Mouse (Mus musculus) CH12.LX (cell line): ENCODE results near the gene Kctd20. TPM values are rescaled to one million over a fixed set of nuclear protein-coding genes. Genes with fewer than 3 reads are reported as not detected.

Experiments used
- DNase-seq: peaks from one replicate; pipeline ENCODE4 v3.0.0-alpha.2; 2013; ENCODE audit errors: extremely low read depth
- H3K27ac ChIP-seq: 2 replicates; pipeline ENCODE4 v1.5.1; 2012; ENCODE audit warnings: low read depth, mild to moderate bottlenecking, control low read depth, moderate library complexity; ENCODE audit not compliant: insufficient read depth
- H3K27me3 ChIP-seq: replicated peaks from 2 replicates; pipeline ENCODE3; 2012; ENCODE audit warnings: inconsistent platforms
- H3K36me3 ChIP-seq, 2 experiments: replicated peaks in 1 of 2; 2 replicates each; pipeline versions ENCODE3 to v1.6.1; 2012; ENCODE audit warnings: inconsistent platforms in 1 of 2, low read length in 1 of 2, mild to moderate bottlenecking in 1 of 2, mixed read lengths in 1 of 2, moderate library complexity in 1 of 2; ENCODE audit not compliant: control insufficient read depth in 1 of 2, insufficient read depth in 1 of 2
- H3K4me1 ChIP-seq, 2 experiments: 2 replicates each; pipeline ENCODE4 v1.6.1; 2012; ENCODE audit warnings: inconsistent platforms in 1 of 2, moderate library complexity in 1 of 2; ENCODE audit not compliant: insufficient read depth in 2 of 2, control insufficient read depth in 1 of 2
- H3K4me2 ChIP-seq: 2 replicates; pipeline ENCODE4 v1.6.1; 2012; ENCODE audit warnings: low read depth, mild to moderate bottlenecking, control low read depth; ENCODE audit not compliant: poor library complexity, insufficient read depth, severe bottlenecking
- H3K4me3 ChIP-seq, 3 experiments: fragments of 150-350 bp in 1 of 3; sonication (generic) in 1 of 3; replicated peaks in 1 of 3; 2 replicates each; pipeline versions ENCODE3 to v1.5.1; 2011 to 2012; ENCODE audit warnings: low read depth in 2 of 3, low read length in 2 of 3, mild to moderate bottlenecking in 2 of 3, moderate library complexity in 2 of 3, control low read depth in 1 of 3, improper control_type of control experiment in 1 of 3, inconsistent platforms in 1 of 3, mixed read lengths in 1 of 3; ENCODE audit not compliant: poor library complexity in 1 of 3
- H3K79me2 ChIP-seq: replicated peaks from 2 replicates; pipeline ENCODE4 v1.6.1; 2012; ENCODE audit warnings: mild to moderate bottlenecking, moderate library complexity; ENCODE audit not compliant: control insufficient read depth, poor library complexity, insufficient read depth, severe bottlenecking; ENCODE audit errors: extremely low read depth
- H3K9ac ChIP-seq: 2 replicates; pipeline ENCODE4 v1.6.1; 2012; ENCODE audit warnings: low read depth, mild to moderate bottlenecking, control low read depth, moderate library complexity; ENCODE audit not compliant: insufficient read depth
- H3K9me3 ChIP-seq: replicated peaks from 2 replicates; pipeline ENCODE3; 2012; ENCODE audit warnings: low read length, inconsistent platforms, mixed read lengths
- CTCF ChIP-seq, 2 experiments: IDR thresholded peaks in 1 of 2; conservative IDR thresholded peaks in 1 of 2; 2 replicates each; pipeline ENCODE4 v1.5.1; 2011 to 2012; ENCODE audit warnings: low read depth in 2 of 2, low read length in 2 of 2, improper control_type of control experiment in 1 of 2, inconsistent platforms in 1 of 2, mild to moderate bottlenecking in 1 of 2, moderate library complexity in 1 of 2
- ELF1 ChIP-seq: IDR thresholded peaks from 2 replicates; pipeline ENCODE4 v1.6.1; 2014; ENCODE audit warnings: low read depth, mild to moderate bottlenecking, inconsistent platforms, low read length, improper control_type of control experiment
- EP300 ChIP-seq: IDR thresholded peaks from 2 replicates; pipeline ENCODE4 v1.6.1; 2011; ENCODE audit warnings: low read length, improper control_type of control experiment
- IRF4 ChIP-seq: IDR thresholded peaks from 2 replicates; pipeline ENCODE4 v1.6.1; 2014; ENCODE audit warnings: low read depth, mild to moderate bottlenecking, inconsistent platforms, low read length, improper control_type of control experiment
- KAT2A ChIP-seq: IDR thresholded peaks from 2 replicates; pipeline ENCODE4 v1.6.1; 2012; ENCODE audit warnings: low read length, improper control_type of control experiment, inconsistent platforms; ENCODE audit not compliant: insufficient replicate concordance
- MAZ ChIP-seq: IDR thresholded peaks from 2 replicates; pipeline ENCODE4 v1.6.1; 2012; ENCODE audit warnings: low read depth, mild to moderate bottlenecking, inconsistent platforms, low read length, improper control_type of control experiment, moderate library complexity
- MEF2A ChIP-seq: IDR thresholded peaks from 2 replicates; pipeline ENCODE4 v1.6.1; 2014; ENCODE audit warnings: low read depth, mild to moderate bottlenecking, inconsistent platforms, low read length, improper control_type of control experiment, borderline replicate concordance
- RAD21 ChIP-seq: IDR thresholded peaks from 2 replicates; pipeline ENCODE4 v1.6.1; 2011; ENCODE audit warnings: low read depth, mild to moderate bottlenecking, low read length, improper control_type of control experiment, moderate library complexity
- SIN3A ChIP-seq: IDR thresholded peaks from 2 replicates; pipeline ENCODE4 v1.6.1; 2012; ENCODE audit warnings: low read length, improper control_type of control experiment, inconsistent platforms
- SMC3 ChIP-seq: IDR thresholded peaks from 2 replicates; pipeline ENCODE4 v1.6.1; 2011; ENCODE audit warnings: low read depth, low read length, improper control_type of control experiment
- TCF12 ChIP-seq: IDR thresholded peaks from 2 replicates; pipeline ENCODE4 v1.6.1; 2014; ENCODE audit warnings: low read depth, mild to moderate bottlenecking, inconsistent platforms, low read length, improper control_type of control experiment
- UBTF ChIP-seq: IDR thresholded peaks from 2 replicates; pipeline ENCODE4 v1.6.1; 2012; ENCODE audit warnings: low read depth, mild to moderate bottlenecking, inconsistent platforms, low read length, improper control_type of control experiment, moderate library complexity
- USF1 ChIP-seq: IDR thresholded peaks from 2 replicates; pipeline ENCODE4 v1.6.1; 2014; ENCODE audit warnings: low read depth, mild to moderate bottlenecking, inconsistent platforms, low read length, improper control_type of control experiment
- dilution Hi-C: fragments of 300-500 bp; cut with MboI; formaldehyde crosslinking; loops from 2 replicates; pipeline ENCODE4 v1.14.3; 2020; ENCODE audit warnings: low sequenced_read_pairs; ENCODE audit not compliant: extremely low pct_unique_long_range_greater_than_20kb, extremely low pct_ligation_motif_present
- in situ Hi-C: fragments of 300-500 bp; cut with MboI; formaldehyde crosslinking; loops from 3 replicates; pipeline ENCODE4 v1.14.3; 2019; ENCODE audit warnings: low sequenced_read_pairs, low pct_ligation_motif_present, low pct_unique_long_range_greater_than_20kb, mixed read lengths
- polyA plus RNA-seq: library from polyadenylated mRNA; unstranded; fragments of >175 nt; gene quantifications from 2 replicates; pipeline ENCODE4 v1.2.1, GENCODE M21; 2012; ENCODE audit warnings: low read depth; ENCODE audit not compliant: insufficient read length
- total RNA-seq, 2 experiments: library from RNA; depleted of rRNA; stranded (reverse); fragments of 300-350 nt in 1 of 2; fragments of >200 nt in 1 of 2; gene quantifications; 2 replicates each; pipeline ENCODE4 v1.2.3; 2012 to 2014

Kctd20 gene
- total and polyA plus RNA-seq, 3 experiments, result 40.1 to 85.2 (median 68.5) TPM

- no peaks in the 10 kb centered on the region for H3K4me1 ChIP-seq
- H3K79me2 ChIP-seq, result no peaks in the 10 kb centered on the region
- H3K4me2 ChIP-seq, result no peak overlapping the region
- H3K27ac ChIP-seq, result no peak overlapping the region
- TF ChIP-seq ELF1 (no peak), RAD21 (peak; percentile 8), SMC3 (peak; percentile 39), IRF4 (no peak), CTCF (conservative IDR thresholded peaks at IDR 0.05 in 1 of 2, IDR thresholded peaks at IDR 0.05 in 1 of 2; ENCODE audit: low read depth in 2 of 2, low read length in 2 of 2) (peak; percentile 25 to 51; a peak in 2 of 4 replicates)
- in situ Hi-C loops (no loop called here), dilution Hi-C loops (no loop called here)
- H3K36me3 ChIP-seq, result no peaks in the 10 kb centered on the region
- DNase-seq, result no peak
- H3K27me3 ChIP-seq, result no peaks in the 10 kb centered on the region
- H3K9me3 ChIP-seq, result peaks cover 11% of the 10 kb centered on the region
- no peak overlapping the region for H3K4me3 ChIP-seq
- no peak overlapping the region for H3K9ac ChIP-seq
These were observed 15.0 kb upstream of the Kctd20 start for GRCm38 (mm10) chr17:28936622-28937345.

DNA sequence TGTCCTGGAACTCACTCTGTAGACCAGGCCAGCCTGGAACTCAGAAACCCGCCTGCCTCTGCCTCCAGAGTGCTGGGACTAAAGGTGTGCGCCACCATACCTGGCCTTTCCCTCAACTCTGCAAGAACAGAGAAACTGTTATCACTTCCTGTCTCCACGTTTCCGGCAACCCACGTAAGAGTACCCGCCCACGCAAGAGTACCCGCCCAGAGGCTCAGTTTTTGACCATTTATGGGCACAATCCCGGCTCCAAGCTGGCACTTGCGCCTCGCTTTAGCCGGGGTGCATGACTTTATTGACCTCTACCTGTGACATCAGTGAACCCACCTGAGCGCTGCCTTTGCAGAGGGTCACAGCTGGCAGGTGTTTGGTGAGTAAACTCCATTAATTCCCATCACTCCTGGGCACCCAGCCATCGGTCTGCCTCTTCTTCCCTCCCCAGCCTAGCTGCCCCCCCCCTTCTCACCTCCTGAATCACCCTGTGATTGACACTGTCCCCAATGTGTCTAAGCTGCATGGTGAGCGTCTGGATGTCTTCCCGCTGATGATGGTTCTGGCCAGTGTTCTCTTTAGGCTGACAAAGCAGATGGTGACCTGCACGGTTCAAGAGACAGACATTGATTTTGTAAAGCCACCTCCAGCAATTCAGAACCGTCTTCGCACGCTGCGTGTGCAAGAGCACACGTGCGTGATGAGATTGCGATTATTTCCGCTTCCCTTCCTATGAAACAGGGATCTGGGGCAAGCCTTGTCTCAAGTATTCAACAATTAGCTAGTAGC, 10.8 kb upstream of the Kctd20 start:
- no peaks in the 10 kb centered on the region for H3K36me3 ChIP-seq
- peaks cover 14% of the 10 kb centered on the region for H3K9me3 ChIP-seq
- H3K4me1 ChIP-seq, result no peaks in the 10 kb centered on the region
- H3K27me3 ChIP-seq, result no peaks in the 10 kb centered on the region
- no peak overlapping the region for H3K27ac ChIP-seq
- no peak for TF ChIP-seq MEF2A
- no peak for TF ChIP-seq SIN3A
- no peak for TF ChIP-seq UBTF
- TF ChIP-seq USF1, result no peak
- no peak for TF ChIP-seq MAZ
- TF ChIP-seq KAT2A, result no peak
- no peak for TF ChIP-seq TCF12
- TF ChIP-seq EP300, result no peak
- TF ChIP-seq, all 38 proteins: peak for 0
- Histone ChIP-seq H3K79me2 (no peaks in the 10 kb centered on the region), H3K9ac (no peak overlapping the region), H3K4me3 (no peak overlapping the region), H3K4me2 (no peak overlapping the region)
- dilution Hi-C loops, result no loop called here
- DNase-seq, result no peak
- in situ Hi-C loops, result no loop called here
